Mouse (Mus musculus) embryonic fibroblast, embryonic 13.5 days (primary cell): ENCODE data around the gene Cpne9. TPM values are rescaled to one million over a fixed set of nuclear protein-coding genes. Genes with fewer than 3 reads are reported as not detected.

Experiments
- H3K27ac ChIP-seq: 2 replicates; pipeline ENCODE4 v1.5.1; 2012; ENCODE audit warnings: low read length, control low read depth, inconsistent platforms; ENCODE audit not compliant: insufficient read depth
- H3K4me1 ChIP-seq: 2 replicates; pipeline ENCODE4 v1.6.1; 2011; ENCODE audit warnings: low read length; ENCODE audit not compliant: control insufficient read depth, insufficient read depth
- H3K4me3 ChIP-seq: 2 replicates; pipeline ENCODE4 v1.5.1; 2011; ENCODE audit warnings: mild to moderate bottlenecking, control low read depth, low read length; ENCODE audit not compliant: insufficient read depth
- CTCF ChIP-seq: IDR thresholded peaks from 2 replicates; pipeline ENCODE4 v1.5.1; 2011; ENCODE audit warnings: mild to moderate bottlenecking, control low read depth, low read length, moderate library complexity, borderline replicate concordance; ENCODE audit not compliant: insufficient read depth
- POLR2A ChIP-seq: IDR thresholded peaks from 2 replicates; pipeline ENCODE4 v1.6.1; 2011; ENCODE audit warnings: low read depth, mild to moderate bottlenecking, control low read depth, low read length, moderate library complexity
- polyA plus RNA-seq: library from polyadenylated mRNA; stranded (reverse); fragments of >200 nt; gene quantifications from 2 replicates; pipeline ENCODE4 v1.2.4, GENCODE M21; 2011; ENCODE audit warnings: low read depth; ENCODE audit not compliant: missing spikeins, insufficient read length

Gene Cpne9
- polyA plus RNA-seq, 1 experiment, result 0.25 TPM

- H3K27ac ChIP-seq, result no peak overlapping the region
- no peaks in the 10 kb centered on the region for H3K4me1 ChIP-seq
- TF ChIP-seq CTCF, result no peak
- no peak for TF ChIP-seq POLR2A
- no peak overlapping the region for H3K4me3 ChIP-seq
These were observed 69.1 kb downstream of the Cpne9 start for GRCm38 (mm10) chr6:113351161-113351560.

- TF ChIP-seq CTCF (no peak), POLR2A (no peak)
- no peak overlapping the region for H3K27ac ChIP-seq
- no peak overlapping the region for H3K4me3 ChIP-seq
- no peaks in the 10 kb centered on the region for H3K4me1 ChIP-seq
These were observed 69.5 kb downstream of the Cpne9 start for GRCm38 (mm10) chr6:113351653-113352052.

GRCm38 (mm10) chr6:113352820-113353219 is 70.7 kb downstream of the Cpne9 start:
- no peak for TF ChIP-seq POLR2A
- TF ChIP-seq CTCF, result no peak
- Histone ChIP-seq H3K27ac (no peak overlapping the region), H3K4me3 (no peak overlapping the region), H3K4me1 (no peaks in the 10 kb centered on the region)

- Histone ChIP-seq H3K4me1 (no peaks in the 10 kb centered on the region), H3K4me3 (no peak overlapping the region), H3K27ac (no peak overlapping the region)
- TF ChIP-seq POLR2A (no peak), CTCF (no peak)
These were observed 71.6 kb downstream of the Cpne9 start for GRCm38 (mm10) chr6:113353696-113354095.

Other genes with a start within 250 kb of the Cpne9 start
- gene Thumpd3, start 236.1 kb upstream of the Cpne9 start, polyA plus RNA-seq, result 32.1 and 33.5 TPM in 2 replicates
- gene Setd5, start 204.9 kb upstream of the Cpne9 start, polyA plus RNA-seq, result 128 and 154 TPM in 2 replicates
- gene Lhfpl4, start 86.9 kb upstream of the Cpne9 start, polyA plus RNA-seq, result 0.22 and 0.39 TPM in 2 replicates
- 17.6 and 19.7 TPM in 2 replicates for gene Mtmr14, start 44.5 kb upstream of the Cpne9 start, polyA plus RNA-seq
- gene Brpf1, start 24.8 kb downstream of the Cpne9 start, polyA plus RNA-seq, result 16.5 and 17.0 TPM in 2 replicates
- 20.9 and 24.3 TPM in 2 replicates for gene Ogg1, start 44.7 kb downstream of the Cpne9 start, polyA plus RNA-seq
- gene Camk1, start 61.7 kb downstream of the Cpne9 start, polyA plus RNA-seq, result 56.3 and 66.6 TPM in 2 replicates
- gene Tada3, start 95.6 kb downstream of the Cpne9 start, polyA plus RNA-seq, result 26.0 and 31.5 TPM in 2 replicates
- gene Arpc4, start 95.8 kb downstream of the Cpne9 start, polyA plus RNA-seq, result 179 and 247 TPM in 2 replicates
- gene Ttll3, start 107.0 kb downstream of the Cpne9 start, polyA plus RNA-seq, result 6.6 and 7.7 TPM in 2 replicates
- 7.7 and 8.0 TPM in 2 replicates for gene Rpusd3, start 137.0 kb downstream of the Cpne9 start, polyA plus RNA-seq
- not detected in 2 replicates for gene Cidec, start 153.5 kb downstream of the Cpne9 start, polyA plus RNA-seq
- 48.6 and 48.9 TPM in 2 replicates for gene Jagn1, start 160.3 kb downstream of the Cpne9 start, polyA plus RNA-seq
- gene Il17re, start 176.2 kb downstream of the Cpne9 start, polyA plus RNA-seq, result not detected in 2 replicates
- 20.7 and 23.5 TPM in 2 replicates for gene Il17rc, start 189.1 kb downstream of the Cpne9 start, polyA plus RNA-seq
- 27.5 and 34.4 TPM in 2 replicates for gene Creld1, start 201.0 kb downstream of the Cpne9 start, polyA plus RNA-seq
- not detected in 2 replicates for gene Prrt3, start 219.6 kb downstream of the Cpne9 start, polyA plus RNA-seq
- 79.5 and 90.5 TPM in 2 replicates for gene Emc3, start 249.3 kb downstream of the Cpne9 start, polyA plus RNA-seq
- gene Fancd2, start 249.4 kb downstream of the Cpne9 start, polyA plus RNA-seq, result 9.2 and 15.6 TPM in 2 replicates